Comparison of ENCODE assay signal across 27 mouse cellular contexts in genomic region chr19:5614953-5615352, GRCm38 (mm10). TPM values are rescaled to one million over a fixed set of nuclear protein-coding genes. Genes with fewer than 3 reads are reported as not detected.
A peak's percentile ranks its signal among the peaks of the same experiment; 100 is the strongest.
DNase-seq lines count a peak whose midpoint lies in the region; ATAC-seq and TF ChIP-seq lines count a peak whose summit lies in the region.
"Had no signal": no experiment of that assay in that cellular context is flagged by ENCODE, and none has a peak within 500 bp of the region (broad histone marks: within the 10 kb centered on the region; RNA-seq: fewer than 3 reads in every experiment).

No protein-coding gene starts in this region.

- no peak overlapping the region for H3K27ac ChIP-seq in embryonic facial prominence, embryonic 14.5 days (replicated peaks; ENCODE audit: low read depth, low read length)
- H3K27ac ChIP-seq in embryonic facial prominence, embryonic 10.5 days (replicated peaks): no peak overlapping the region
- peak overlapping the region; percentile 55 for H3K27ac ChIP-seq in lung, embryonic 15.5 days
- H3K27ac ChIP-seq in midbrain, postnatal 0 days (ENCODE audit: low read depth, low read length): no peak overlapping the region
- H3K27ac ChIP-seq: embryonic facial prominence, embryonic 12.5 days; hindbrain, embryonic 10.5 days; hindbrain, postnatal 0 days; intestine, embryonic 15.5 days; liver, embryonic 12.5 days; midbrain, embryonic 12.5 days; stomach, embryonic 15.5 days had no signal

- ATAC-seq in embryonic facial prominence, embryonic 14.5 days (ENCODE audit: low read depth): 0 out of 2 replicates have a peak, but pooled peaks have one; percentile 19
- ATAC-seq in lung, embryonic 15.5 days (ENCODE audit: borderline replicate concordance, extremely low read depth, low FRiP score, low TSS enrichment): peak; percentile 50; the same call in 1 of the 2 replicates
- no peak for ATAC-seq in midbrain, postnatal 0 days (ENCODE audit: low FRiP score)
- ATAC-seq: hindbrain, postnatal 0 days; intestine, embryonic 15.5 days; liver, embryonic 12.5 days; liver, postnatal 0 days had no signal

- no peak for TF ChIP-seq CTCF in midbrain, postnatal 0 days (IDR thresholded peaks at IDR 0.05)

- H3K9me3 ChIP-seq in embryonic facial prominence, embryonic 14.5 days (ENCODE audit: control insufficient read depth, low read length): no peaks in the 10 kb centered on the region
- H3K9me3 ChIP-seq in embryonic facial prominence, embryonic 10.5 days: no peaks in the 10 kb centered on the region
- no peaks in the 10 kb centered on the region for H3K9me3 ChIP-seq in lung, embryonic 15.5 days
- H3K9me3 ChIP-seq in midbrain, postnatal 0 days (ENCODE audit: low read length): no peaks in the 10 kb centered on the region
- H3K9me3 ChIP-seq: embryonic facial prominence, embryonic 12.5 days; heart, embryonic 12.5 days; hindbrain, embryonic 10.5 days; intestine, embryonic 15.5 days; liver, embryonic 12.5 days; megakaryocyte, embryonic 14.5 days; midbrain, embryonic 12.5 days; stomach, embryonic 15.5 days had no signal

- DNase-seq in embryonic facial prominence, embryonic 14.5 days (ENCODE audit: low spot score): peak; percentile 71
- no peak for DNase-seq in embryonic facial prominence, embryonic 10.5 days (ENCODE audit: low spot score)
- DNase-seq in fibroblast of lung, adult 2 months (ENCODE audit: low read depth): peak; percentile 56
- peak; percentile 86 for DNase-seq in lung, postnatal 25 days (ENCODE audit: low spot score)
- no peak for DNase-seq in cerebellum, adult 8-10 months
- no peak for DNase-seq in midbrain, postnatal 0 days (ENCODE audit: low spot score)
- no peak for DNase-seq in urinary bladder, adult 2 months (ENCODE audit: low spot score)
- DNase-seq: adrenal gland, adult 2 months; adrenal gland, postnatal 36 days; cerebellum, adult 9-10 months; cerebellum, postnatal 36 days; gastrocnemius, postnatal 25 days; heart, adult 18-20 months; kidney, adult 2 months; kidney, postnatal 36 days; liver, postnatal 0 days; right cerebral cortex, postnatal 25 days had no signal

- H3K4me1 ChIP-seq in embryonic facial prominence, embryonic 14.5 days (ENCODE audit: control insufficient read depth, insufficient read depth, low read length): no peaks in the 10 kb centered on the region
- peaks cover 11% of the 10 kb centered on the region for H3K4me1 ChIP-seq in embryonic facial prominence, embryonic 10.5 days
- H3K4me1 ChIP-seq in lung, embryonic 15.5 days: peaks cover 19% of the 10 kb centered on the region
- peaks cover 3% of the 10 kb centered on the region; the same call in 1 of the 2 replicates for H3K4me1 ChIP-seq in midbrain, postnatal 0 days (ENCODE audit: insufficient read depth, low read length)

- H3K27me3 ChIP-seq in embryonic facial prominence, embryonic 14.5 days (replicated peaks; ENCODE audit: control insufficient read depth, insufficient read depth, low read length): no peaks in the 10 kb centered on the region
- no peaks in the 10 kb centered on the region for H3K27me3 ChIP-seq in embryonic facial prominence, embryonic 10.5 days (replicated peaks; ENCODE audit: low read depth, poor library complexity, severe bottlenecking)
- no peaks in the 10 kb centered on the region for H3K27me3 ChIP-seq in lung, embryonic 15.5 days
- no peaks in the 10 kb centered on the region for H3K27me3 ChIP-seq in midbrain, postnatal 0 days (ENCODE audit: insufficient read depth, low read length)
- H3K27me3 ChIP-seq: intestine, embryonic 15.5 days; megakaryocyte, embryonic 14.5 days; stomach, embryonic 15.5 days had no signal

- no peak overlapping the region for H3K4me3 ChIP-seq in embryonic facial prominence, embryonic 14.5 days (ENCODE audit: low read depth, low read length)
- H3K4me3 ChIP-seq in embryonic facial prominence, embryonic 10.5 days: no peak overlapping the region
- H3K4me3 ChIP-seq in lung, embryonic 15.5 days: no peak overlapping the region
- H3K4me3 ChIP-seq in midbrain, postnatal 0 days (ENCODE audit: low read depth, low read length): no peak overlapping the region
- H3K4me3 ChIP-seq: embryonic facial prominence, embryonic 12.5 days; heart, embryonic 12.5 days; hindbrain, embryonic 10.5 days; intestine, embryonic 15.5 days; liver, embryonic 12.5 days; megakaryocyte, embryonic 14.5 days; midbrain, embryonic 12.5 days; stomach, embryonic 15.5 days had no signal

- 49% methylated on average over 2 of the region's 2 CpGs for WGBS in embryonic facial prominence, embryonic 14.5 days
- WGBS in embryonic facial prominence, embryonic 10.5 days: 81% methylated on average over 2 of the region's 2 CpGs
- WGBS in lung, embryonic 15.5 days: 36% methylated on average over 2 of the region's 2 CpGs
- WGBS in midbrain, postnatal 0 days: 76% methylated on average over 2 of the region's 2 CpGs

- H3K36me3 ChIP-seq in embryonic facial prominence, embryonic 14.5 days (ENCODE audit: control insufficient read depth, insufficient read depth, low read length): no peaks in the 10 kb centered on the region
- H3K36me3 ChIP-seq in embryonic facial prominence, embryonic 10.5 days (replicated peaks): no peaks in the 10 kb centered on the region
- no peaks in the 10 kb centered on the region for H3K36me3 ChIP-seq in lung, embryonic 15.5 days
- H3K36me3 ChIP-seq in midbrain, postnatal 0 days (ENCODE audit: insufficient read depth, low read length): no peaks in the 10 kb centered on the region
- H3K36me3 ChIP-seq: embryonic facial prominence, embryonic 12.5 days; heart, embryonic 12.5 days; hindbrain, embryonic 10.5 days; intestine, embryonic 15.5 days; liver, embryonic 12.5 days; midbrain, embryonic 12.5 days; stomach, embryonic 15.5 days had no signal

- H3K4me2 ChIP-seq in embryonic facial prominence, embryonic 14.5 days (ENCODE audit: low read depth, low read length): no peak overlapping the region
- no peak overlapping the region for H3K4me2 ChIP-seq in lung, embryonic 15.5 days
- H3K4me2 ChIP-seq in midbrain, postnatal 0 days (ENCODE audit: low read depth, low read length, poor library complexity, severe bottlenecking): no peak overlapping the region
- H3K4me2 ChIP-seq: embryonic facial prominence, embryonic 12.5 days; heart, embryonic 12.5 days; intestine, embryonic 15.5 days; liver, embryonic 12.5 days; midbrain, embryonic 12.5 days; stomach, embryonic 15.5 days had no signal

- H3K9ac ChIP-seq in embryonic facial prominence, embryonic 14.5 days (ENCODE audit: low read depth, low read length): no peak overlapping the region
- H3K9ac ChIP-seq in lung, embryonic 15.5 days: no peak overlapping the region
- H3K9ac ChIP-seq in midbrain, postnatal 0 days (replicated peaks; ENCODE audit: low read length, poor library complexity, severe bottlenecking): no peak overlapping the region
- H3K9ac ChIP-seq: embryonic facial prominence, embryonic 12.5 days; heart, embryonic 12.5 days; intestine, embryonic 15.5 days; liver, embryonic 12.5 days; liver, postnatal 0 days; midbrain, embryonic 12.5 days; stomach, embryonic 15.5 days had no signal

RNA-seq across cellular contexts. Expression of gene Kat5, which starts 4.9 kb away (rescaled TPM):
- polyA plus RNA-seq in embryonic facial prominence, embryonic 14.5 days (2014; fragmentation: Nextera tagmentation; extraction: Ambion mirVana): 24.7 and 32.5 TPM in 2 replicates
- polyA plus RNA-seq in embryonic facial prominence, embryonic 10.5 days (2016; fragmentation: Nextera tagmentation; extraction: Ambion mirVana): 59.7 and 60.7 TPM in 2 replicates
- 51.9 and 54.4 TPM in 2 replicates for polyA plus RNA-seq in lung, embryonic 15.5 days (2015; fragmentation: Nextera tagmentation; extraction: Ambion mirVana)
- total RNA-seq in midbrain, postnatal 0 days (2014; rRNA removed): 126 and 150 TPM in 2 replicates
- polyA plus RNA-seq in midbrain, postnatal 0 days (2015; fragmentation: Nextera tagmentation; extraction: Ambion mirVana): 73.9 and 76.8 TPM in 2 replicates
- 60.1 and 67.7 TPM in 2 replicates for polyA plus RNA-seq in urinary bladder, adult 2 months (2012; rRNA removed)

RNA-seq across cellular contexts. Expression of gene Rnaseh2c, which starts 13.3 kb away (rescaled TPM):
- 94.8 and 110 TPM in 2 replicates for polyA plus RNA-seq in embryonic facial prominence, embryonic 14.5 days (2014; fragmentation: Nextera tagmentation; extraction: Ambion mirVana)
- polyA plus RNA-seq in embryonic facial prominence, embryonic 10.5 days (2016; fragmentation: Nextera tagmentation; extraction: Ambion mirVana): 174 and 177 TPM in 2 replicates
- 143 and 153 TPM in 2 replicates for polyA plus RNA-seq in lung, embryonic 15.5 days (2015; fragmentation: Nextera tagmentation; extraction: Ambion mirVana)
- total RNA-seq in midbrain, postnatal 0 days (2014; rRNA removed): 19.8 and 27.1 TPM in 2 replicates
- 43.1 and 50.9 TPM in 2 replicates for polyA plus RNA-seq in midbrain, postnatal 0 days (2015; fragmentation: Nextera tagmentation; extraction: Ambion mirVana)
- polyA plus RNA-seq in urinary bladder, adult 2 months (2012; rRNA removed): 38.2 and 41.2 TPM in 2 replicates

RNA-seq across cellular contexts. Expression of gene Rela, which starts 22.3 kb away (rescaled TPM):
- polyA plus RNA-seq in embryonic facial prominence, embryonic 14.5 days (2014; fragmentation: Nextera tagmentation; extraction: Ambion mirVana): 49.2 and 52.9 TPM in 2 replicates
- 34.3 and 36.8 TPM in 2 replicates for polyA plus RNA-seq in embryonic facial prominence, embryonic 10.5 days (2016; fragmentation: Nextera tagmentation; extraction: Ambion mirVana)
- 52.7 and 53.8 TPM in 2 replicates for polyA plus RNA-seq in lung, embryonic 15.5 days (2015; fragmentation: Nextera tagmentation; extraction: Ambion mirVana)
- 30.3 and 34.8 TPM in 2 replicates for total RNA-seq in midbrain, postnatal 0 days (2014; rRNA removed)
- 30.8 and 31.8 TPM in 2 replicates for polyA plus RNA-seq in midbrain, postnatal 0 days (2015; fragmentation: Nextera tagmentation; extraction: Ambion mirVana)
- polyA plus RNA-seq in urinary bladder, adult 2 months (2012; rRNA removed): 58.3 and 64.0 TPM in 2 replicates

RNA-seq across cellular contexts. Expression of gene Ap5b1, which starts 47.1 kb away (rescaled TPM):
- 3.3 and 3.8 TPM in 2 replicates for polyA plus RNA-seq in embryonic facial prominence, embryonic 14.5 days (2014; fragmentation: Nextera tagmentation; extraction: Ambion mirVana)
- 2.1 and 2.6 TPM in 2 replicates for polyA plus RNA-seq in embryonic facial prominence, embryonic 10.5 days (2016; fragmentation: Nextera tagmentation; extraction: Ambion mirVana)
- polyA plus RNA-seq in lung, embryonic 15.5 days (2015; fragmentation: Nextera tagmentation; extraction: Ambion mirVana): 5.7 and 5.9 TPM in 2 replicates
- 12.8 and 14.5 TPM in 2 replicates for total RNA-seq in midbrain, postnatal 0 days (2014; rRNA removed)
- polyA plus RNA-seq in midbrain, postnatal 0 days (2015; fragmentation: Nextera tagmentation; extraction: Ambion mirVana): 1.9 and 2.2 TPM in 2 replicates
- polyA plus RNA-seq in urinary bladder, adult 2 months (2012; rRNA removed): 4.8 and 7.1 TPM in 2 replicates

RNA-seq across cellular contexts. Expression of gene Sipa1, which starts 48.6 kb away (rescaled TPM):
- polyA plus RNA-seq in embryonic facial prominence, embryonic 14.5 days (2014; fragmentation: Nextera tagmentation; extraction: Ambion mirVana): 24.4 and 26.6 TPM in 2 replicates
- polyA plus RNA-seq in embryonic facial prominence, embryonic 10.5 days (2016; fragmentation: Nextera tagmentation; extraction: Ambion mirVana): 28.7 and 31.2 TPM in 2 replicates
- polyA plus RNA-seq in lung, embryonic 15.5 days (2015; fragmentation: Nextera tagmentation; extraction: Ambion mirVana): 44.7 and 48.0 TPM in 2 replicates
- total RNA-seq in midbrain, postnatal 0 days (2014; rRNA removed): 26.1 and 36.0 TPM in 2 replicates
- 18.1 and 19.9 TPM in 2 replicates for polyA plus RNA-seq in midbrain, postnatal 0 days (2015; fragmentation: Nextera tagmentation; extraction: Ambion mirVana)
- polyA plus RNA-seq in urinary bladder, adult 2 months (2012; rRNA removed): 17.3 and 19.6 TPM in 2 replicates

Comparison
In these comparisons a context has a peak if more than half of its experiments do, and no peak if none do; other contexts are left out.
1. DNase-seq: peak in embryonic facial prominence, embryonic 14.5 days (single experiment), fibroblast of lung, adult 2 months (single experiment) and lung, postnatal 25 days (single experiment); none in embryonic facial prominence, embryonic 10.5 days (single experiment), cerebellum, adult 8-10 months (single experiment), midbrain, postnatal 0 days (single experiment) and urinary bladder, adult 2 months (single experiment).